Mouse (Mus musculus) hindbrain, embryonic 15.5 days (tissue): ENCODE data around the gene Cldn34a. TPM values are rescaled to one million over a fixed set of nuclear protein-coding genes. Genes with fewer than 3 reads are reported as not detected.
"Not testable (repeated sequence)": the region's sequence is repeated elsewhere in the genome, so short reads cannot be mapped to it uniquely, and the experiment has no call there.

Source experiments
- ATAC-seq: fragments of 200-750 bp; cut with Nextera tagmentation; 2 replicates; pipeline ENCODE4 v1.8.0; 2017; ENCODE audit warnings: low read depth, moderate number of reproducible peaks, moderate TSS enrichment; ENCODE audit not compliant: low FRiP score
- H3K27ac ChIP-seq: fragments of 300-500 bp; sonication (generic); replicated peaks from 2 replicates; pipeline ENCODE4 v1.5.1; 2015; ENCODE audit warnings: mild to moderate bottlenecking, inconsistent platforms
- H3K27me3 ChIP-seq: fragments of 300-500 bp; sonication (generic); 2 replicates; pipeline ENCODE4 v1.6.1; 2015; ENCODE audit warnings: control low read depth, inconsistent platforms
- H3K36me3 ChIP-seq: fragments of 300-500 bp; sonication (generic); 2 replicates; pipeline ENCODE4 v1.6.1; 2015; ENCODE audit warnings: control low read depth, inconsistent platforms
- H3K4me1 ChIP-seq: fragments of 300-500 bp; sonication (generic); replicated peaks from 2 replicates; pipeline ENCODE4 v1.6.1; 2015; ENCODE audit warnings: control low read depth, inconsistent platforms
- H3K4me2 ChIP-seq: fragments of 300-500 bp; sonication (generic); 2 replicates; pipeline ENCODE4 v1.6.1; 2015; ENCODE audit warnings: moderate library complexity, mild to moderate bottlenecking, inconsistent platforms
- H3K4me3 ChIP-seq: fragments of 300-500 bp; sonication (generic); 2 replicates; pipeline ENCODE4 v1.5.1; 2015; ENCODE audit warnings: mild to moderate bottlenecking, inconsistent platforms
- H3K9ac ChIP-seq: fragments of 300-500 bp; sonication (generic); 2 replicates; pipeline ENCODE4 v1.6.1; 2015; ENCODE audit warnings: inconsistent platforms
- H3K9me3 ChIP-seq: fragments of 300-500 bp; sonication (generic); 2 replicates; pipeline ENCODE4 v1.6.1; 2016; ENCODE audit warnings: control low read depth, inconsistent platforms
- WGBS: fragments of 180-500 bp; shearing (Covaris S2); methylation state at CpG from one replicate; pipeline ENCODE4 v1.1.7; 2015; 5-methylcytosine and 5-hydroxymethylcytosine counted together
- polyA plus RNA-seq: library from polyadenylated mRNA; unstranded; fragments of >200 nt; fragmentation: Nextera tagmentation; extraction: Ambion mirVana; gene quantifications from 2 replicates; pipeline ENCODE4 v1.2.1, GENCODE M21; 2015

Gene Cldn34a
- polyA plus RNA-seq = not detected in 2 replicates

- Histone ChIP-seq H3K9ac (no peak within 1 kb of the TSS), H3K4me2 (no peak within 1 kb of the TSS), H3K4me3 (no peak within 1 kb of the TSS), H3K4me1 (no peaks in the 10 kb centered on the region), H3K27me3 (peaks cover 7% of the 10 kb centered on the region; the same call in 1 of the 2 replicates), H3K9me3 (no peaks in the 10 kb centered on the region), H3K27ac (no peak within 1 kb of the TSS), H3K36me3 (no peaks in the 10 kb centered on the region)
- 72% methylated on average over 2 of the region's 2 CpGs for WGBS
- ATAC-seq = no peak
Measured at GRCm38 (mm10) chrX:152563034-152563433, at the start of gene Cldn34a. Cldn34a (plus strand) TSS chrX:152563334.

GRCm38 (mm10) chrX:152518611-152519010 is 44.5 kb upstream of the Cldn34a start:
- H3K9me3 ChIP-seq, H3K27me3 ChIP-seq, H3K9ac ChIP-seq, H3K4me2 ChIP-seq, H3K4me1 ChIP-seq, H3K4me3 ChIP-seq, H3K27ac ChIP-seq, ATAC-seq, H3K36me3 ChIP-seq: not testable (repeated sequence)
- 91% methylated on average over 2 of the region's 2 CpGs for WGBS

- H3K4me1 ChIP-seq = no peaks in the 10 kb centered on the region
- H3K4me3 ChIP-seq = no peak overlapping the region
- no peak for ATAC-seq
- H3K4me2 ChIP-seq = no peak overlapping the region
- H3K27ac ChIP-seq = no peak overlapping the region
- 78% methylated on average over 1 of the region's 1 CpGs for WGBS
- peaks cover 17% of the 10 kb centered on the region; the same call in 1 of the 2 replicates for H3K27me3 ChIP-seq
- H3K36me3 ChIP-seq = no peaks in the 10 kb centered on the region
- no peaks in the 10 kb centered on the region for H3K9me3 ChIP-seq
- H3K9ac ChIP-seq = no peak overlapping the region
Measured at GRCm38 (mm10) chrX:152545736-152546135, 17.4 kb upstream of the Cldn34a start.

GRCm38 (mm10) chrX:152548180-152548579 is 15.0 kb upstream of the Cldn34a start:
- no peaks in the 10 kb centered on the region for H3K4me1 ChIP-seq
- ATAC-seq = no peak
- 77% methylated on average over 1 of the region's 1 CpGs for WGBS
- H3K36me3 ChIP-seq = no peaks in the 10 kb centered on the region
- H3K4me3 ChIP-seq = no peak overlapping the region
- H3K27ac ChIP-seq = no peak overlapping the region
- no peak overlapping the region for H3K9ac ChIP-seq
- 0 out of 2 replicates have a peak, but pooled peaks cover 14% of the 10 kb centered on the region for H3K27me3 ChIP-seq
- H3K9me3 ChIP-seq = no peaks in the 10 kb centered on the region
- H3K4me2 ChIP-seq = no peak overlapping the region

- no peak overlapping the region for H3K4me3 ChIP-seq
- no peaks in the 10 kb centered on the region; the same call in 1 of the 2 replicates for H3K27me3 ChIP-seq
- 87% methylated on average over 6 of the region's 6 CpGs for WGBS
- H3K9me3 ChIP-seq = no peaks in the 10 kb centered on the region
- ATAC-seq = no peak
- H3K27ac ChIP-seq = no peak overlapping the region
- H3K4me2 ChIP-seq = no peak overlapping the region
- H3K9ac ChIP-seq = no peak overlapping the region
- H3K4me1 ChIP-seq = no peaks in the 10 kb centered on the region
- H3K36me3 ChIP-seq = no peaks in the 10 kb centered on the region
Measured at GRCm38 (mm10) chrX:152557446-152557845, 5.7 kb upstream of the Cldn34a start.

Other genes starting within 250 kb of the Cldn34a start
- 30.3 and 32.9 TPM in 2 replicates for gene Kantr, start 235.8 kb upstream of the Cldn34a start, polyA plus RNA-seq
- gene Tspyl2, start 220.9 kb upstream of the Cldn34a start, polyA plus RNA-seq = 53.1 and 63.9 TPM in 2 replicates
- 10.3 and 10.5 TPM in 2 replicates for gene Gpr173, start 194.6 kb upstream of the Cldn34a start, polyA plus RNA-seq
- gene Shroom2, start 206.1 kb downstream of the Cldn34a start, polyA plus RNA-seq = 125 and 126 TPM in 2 replicates
- gene Gpr143, start 218.6 kb downstream of the Cldn34a start, polyA plus RNA-seq = 0.25 and 0.35 TPM in 2 replicates